Mouse (Mus musculus): ENCODE measurements around the gene Ulk4.

Gene Ulk4

DNA sequence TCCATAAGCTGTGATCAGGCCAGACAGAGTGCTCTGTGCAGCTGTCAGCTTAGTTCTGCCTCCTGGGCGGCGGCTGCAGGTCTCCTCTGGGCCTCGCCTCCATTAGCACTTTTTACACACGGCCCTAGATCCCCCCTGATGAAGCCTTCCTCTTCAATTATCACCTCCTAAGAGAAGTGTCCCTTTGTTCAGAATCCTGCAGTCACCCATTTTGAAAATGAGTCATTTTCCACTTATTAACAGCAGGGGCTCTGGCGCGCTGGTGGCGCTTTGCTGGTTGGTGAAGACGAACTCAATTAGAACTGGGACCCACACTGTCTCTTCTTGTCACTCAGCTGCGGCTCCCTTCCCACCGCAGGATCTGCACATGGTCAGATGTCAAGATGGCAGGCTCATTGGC lies 177.5 kb downstream of the Ulk4 start:
- DNase-seq = no peak

DNA sequence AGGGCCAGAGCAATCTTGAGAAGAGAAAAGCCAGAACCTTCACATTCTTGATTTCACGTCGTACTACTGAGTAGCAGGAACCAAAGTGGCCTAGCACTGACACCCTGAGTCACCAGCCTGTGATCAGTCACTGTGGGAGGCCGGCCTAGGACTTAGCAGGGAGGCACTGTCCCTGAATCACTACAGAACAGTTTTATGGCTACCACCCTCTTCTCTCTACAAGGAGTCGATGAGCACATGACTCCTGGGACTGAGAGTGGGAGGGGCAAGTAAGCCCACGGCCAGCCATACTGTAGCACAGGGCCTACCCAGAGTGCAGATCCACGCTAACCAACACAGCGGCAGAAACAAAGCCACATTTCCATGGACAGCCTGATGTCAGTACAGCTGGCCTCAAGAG lies 183.2 kb downstream of the Ulk4 start:
- no peak for DNase-seq

DNA sequence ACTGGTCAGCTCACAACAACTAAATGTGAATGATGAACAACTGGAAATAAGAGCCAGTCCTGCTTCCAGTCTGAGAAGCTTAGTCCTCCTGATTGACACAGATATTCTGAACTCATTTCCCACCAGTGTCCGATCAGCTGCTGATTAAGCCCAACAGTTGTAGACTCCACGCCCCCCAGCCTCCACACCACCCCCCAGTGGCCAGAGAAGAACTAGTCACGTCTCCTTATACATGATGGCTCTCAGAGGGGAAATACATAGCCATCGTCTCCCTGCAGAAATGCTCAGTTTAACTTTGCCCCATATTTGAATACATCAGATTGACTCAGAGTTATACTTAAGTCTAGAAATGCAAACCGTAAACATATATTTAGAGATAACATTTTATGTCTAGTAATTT lies 184.4 kb downstream of the Ulk4 start:
- no peak for DNase-seq

DNA sequence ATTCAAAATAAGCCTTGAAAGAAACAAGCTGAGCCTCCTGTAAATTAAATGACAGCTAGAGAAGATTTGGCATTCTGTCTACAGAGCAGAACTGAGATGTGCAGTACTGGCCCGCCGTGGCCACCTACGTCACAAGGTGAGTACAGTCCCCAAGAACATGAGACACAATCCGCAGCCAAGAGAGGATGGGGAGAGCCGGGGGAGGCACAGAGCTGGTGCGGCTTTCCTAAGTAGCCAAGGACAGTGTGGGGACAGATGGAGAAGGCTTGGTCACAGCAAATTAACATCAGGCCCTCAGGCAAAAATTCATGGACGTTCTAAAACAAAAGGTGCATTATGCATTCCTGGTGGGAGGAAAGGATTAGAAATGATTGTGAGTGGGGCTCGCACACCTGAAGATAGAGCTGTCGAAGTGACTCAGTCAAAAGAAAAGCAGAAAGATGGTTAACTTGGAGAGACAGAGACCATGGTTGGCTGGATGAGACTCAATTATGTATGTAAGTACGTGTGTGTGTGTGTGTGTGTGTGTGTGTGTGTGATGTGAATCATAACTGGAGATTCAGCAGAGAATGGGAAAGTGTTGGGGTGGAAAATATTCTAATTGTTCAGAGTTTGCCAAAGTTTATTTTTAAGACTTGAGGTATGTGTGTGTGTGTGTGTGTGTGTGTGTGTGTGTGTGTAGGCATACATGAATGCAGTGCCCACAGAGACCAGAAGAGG lies 185.8 kb downstream of the Ulk4 start:
- no peak for DNase-seq

DNA sequence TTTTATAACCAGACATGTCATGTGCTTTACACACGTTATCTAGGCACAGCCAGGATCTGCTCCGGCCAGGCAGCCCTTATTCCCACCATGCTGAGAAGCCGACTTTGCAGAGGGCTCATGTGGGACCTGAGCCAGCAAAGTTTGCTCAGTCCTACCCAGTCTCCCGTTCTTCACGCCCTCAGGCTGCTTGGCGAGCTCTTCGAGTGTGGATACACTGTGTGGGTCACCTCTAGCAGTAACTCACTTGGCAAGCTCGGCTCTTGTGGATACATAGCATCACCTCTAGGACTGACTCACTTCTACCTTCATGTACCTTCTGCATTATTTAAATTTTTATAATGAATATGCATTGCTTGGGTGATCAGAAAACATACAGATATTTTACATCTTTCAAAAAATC lies 189.3 kb downstream of the Ulk4 start:
- no peak for DNase-seq

DNA sequence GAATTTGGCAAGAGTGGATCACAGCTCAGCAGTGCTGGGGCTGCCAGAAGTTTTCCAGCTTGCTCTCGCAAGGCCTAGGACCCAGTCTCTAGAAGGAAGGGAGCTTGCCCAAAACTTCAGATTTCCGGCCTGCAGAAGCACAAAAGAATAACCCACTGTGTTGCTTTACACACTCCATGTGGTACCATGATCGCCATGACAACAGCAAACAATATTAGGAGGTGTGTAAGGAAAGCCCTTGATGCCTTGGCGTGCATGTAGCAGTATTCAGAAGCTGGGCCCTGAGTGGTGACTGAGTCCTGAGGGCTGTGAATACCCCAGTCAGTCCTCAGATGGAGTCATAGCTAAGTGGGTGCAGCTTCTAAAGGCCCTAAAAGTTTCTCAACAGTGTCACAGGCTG lies 192.8 kb downstream of the Ulk4 start:
- no peak for DNase-seq

DNA sequence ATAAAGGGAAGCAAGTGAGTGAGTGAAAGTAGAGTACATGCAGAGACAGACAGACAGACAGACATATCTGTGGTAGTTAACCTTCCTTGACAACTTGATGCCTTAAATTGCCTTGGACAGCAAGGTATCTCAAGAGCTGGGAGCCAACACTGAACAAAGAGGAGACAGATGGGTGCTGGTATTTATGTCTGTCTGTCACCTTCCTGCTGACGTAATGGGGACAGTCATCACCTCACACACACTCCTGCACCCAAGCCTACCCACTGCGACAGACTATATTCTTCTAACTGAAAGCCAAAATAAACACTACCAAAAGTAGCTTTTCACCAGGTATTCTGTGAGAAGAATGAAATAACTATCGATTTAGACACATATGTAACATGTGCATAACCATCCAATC lies 196.2 kb downstream of the Ulk4 start:
- DNase-seq = no peak

DNA sequence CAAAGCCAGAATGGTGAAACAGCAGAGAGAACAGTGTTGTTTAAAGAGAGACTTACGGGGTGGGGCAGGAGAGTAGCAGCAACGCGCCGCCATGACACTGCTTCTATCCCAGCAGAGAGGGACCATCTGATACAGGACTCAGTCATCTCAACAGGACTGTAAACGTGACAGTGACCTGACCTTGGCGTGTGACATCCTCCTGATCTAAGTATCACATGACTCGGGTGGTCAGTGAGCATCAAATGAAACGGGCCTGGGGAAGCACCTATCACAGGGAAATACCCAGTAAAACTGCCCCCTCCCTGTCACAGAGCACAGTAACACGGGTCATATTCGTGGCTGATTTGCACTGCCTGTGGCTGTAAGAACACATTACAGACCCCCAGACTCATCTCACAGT lies 196.6 kb downstream of the Ulk4 start:
- no peak for DNase-seq

DNA sequence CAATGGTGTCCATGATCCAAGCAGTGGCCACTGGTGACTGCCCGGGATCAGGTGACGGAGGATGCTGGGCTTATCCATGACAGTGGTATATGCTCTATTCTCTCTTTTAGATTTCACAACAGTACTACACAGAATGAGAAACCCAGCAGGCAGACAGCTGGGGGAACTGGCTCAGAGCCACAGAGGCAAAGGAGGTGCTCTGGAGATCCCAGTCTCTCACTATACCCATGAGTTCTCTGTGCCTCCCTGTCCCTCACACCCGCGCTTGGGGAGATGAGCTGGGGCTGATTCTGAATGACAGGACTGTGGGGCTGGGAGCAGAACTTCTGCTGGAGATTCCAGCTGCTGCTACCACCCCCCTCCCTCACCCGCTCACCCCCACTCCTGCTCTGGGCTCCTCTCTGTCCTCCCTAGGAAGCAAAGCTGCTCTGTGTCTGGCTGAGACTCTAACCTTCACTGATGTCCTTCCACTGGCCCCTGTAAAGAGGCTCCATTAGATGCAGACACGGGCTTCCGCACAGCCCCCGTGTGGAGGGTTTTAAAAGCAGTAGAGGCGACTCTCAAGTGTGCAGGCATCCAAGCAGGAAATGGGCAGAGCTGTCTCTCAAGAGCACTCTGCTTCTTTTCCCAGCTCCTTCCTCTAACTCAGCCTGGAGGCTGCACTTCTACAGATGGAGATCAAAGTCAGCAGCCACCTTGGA lies 197.5 kb downstream of the Ulk4 start:
- no peak for DNase-seq

DNA sequence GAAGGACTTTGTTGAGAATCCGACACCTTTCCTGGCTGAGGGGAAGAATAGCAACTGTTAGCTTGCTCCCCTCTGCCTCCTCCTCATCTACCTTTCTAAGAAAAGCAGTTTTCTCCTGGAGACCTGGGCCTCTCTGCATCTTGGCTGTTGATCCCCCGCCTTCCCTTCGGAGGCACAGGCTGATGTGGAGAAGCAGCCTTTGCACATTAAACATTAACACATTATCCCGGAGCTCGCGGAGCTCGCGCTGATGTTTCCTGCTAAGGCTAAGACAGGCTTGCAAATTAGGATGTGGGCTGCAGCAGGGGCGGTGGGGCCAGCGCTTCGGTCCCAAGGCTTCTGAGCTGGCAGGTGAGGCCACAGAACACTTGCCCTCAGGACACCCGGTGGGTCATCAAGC lies 200.7 kb downstream of the Ulk4 start:
- DNase-seq = no peak

DNA sequence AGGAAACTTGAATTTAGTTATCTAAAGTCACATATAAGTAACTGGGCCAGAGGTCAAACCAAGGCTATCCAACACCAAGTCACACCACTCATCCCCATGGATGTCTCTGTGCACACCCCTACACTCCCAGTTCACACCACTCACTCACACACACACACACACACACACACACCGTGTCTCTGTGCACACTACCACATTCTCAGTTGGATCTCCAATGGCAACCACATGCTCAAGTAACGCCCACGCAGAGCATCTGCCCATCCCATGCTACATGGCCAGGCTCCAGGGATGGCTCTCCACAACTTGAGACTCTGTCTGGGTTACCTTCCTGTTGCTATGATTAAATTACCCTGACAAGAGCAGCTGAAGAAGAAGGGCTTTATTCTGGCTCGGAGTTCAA lies 201.8 kb downstream of the Ulk4 start:
- DNase-seq = peak; percentile 38 to 47

DNA sequence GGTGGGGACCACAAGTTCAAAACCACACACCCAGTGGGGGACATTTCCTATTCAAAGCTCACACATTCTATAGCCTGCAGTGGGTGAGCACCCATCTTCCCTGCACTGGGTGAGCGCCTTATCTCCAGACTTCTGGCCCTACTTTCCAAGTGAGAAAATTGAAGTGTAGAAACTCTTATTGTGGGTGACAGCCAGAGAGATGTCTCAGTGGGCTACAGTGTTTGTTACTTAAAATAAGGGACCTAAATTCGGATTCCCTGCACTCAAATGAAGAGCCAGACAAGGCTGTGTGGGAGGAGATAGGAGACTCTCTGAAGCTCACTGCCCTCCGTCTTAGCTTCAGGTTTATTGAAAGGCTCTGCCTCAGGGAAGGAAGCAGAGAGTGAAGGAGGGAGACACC lies 202.3 kb downstream of the Ulk4 start:
- no peak for DNase-seq

DNA sequence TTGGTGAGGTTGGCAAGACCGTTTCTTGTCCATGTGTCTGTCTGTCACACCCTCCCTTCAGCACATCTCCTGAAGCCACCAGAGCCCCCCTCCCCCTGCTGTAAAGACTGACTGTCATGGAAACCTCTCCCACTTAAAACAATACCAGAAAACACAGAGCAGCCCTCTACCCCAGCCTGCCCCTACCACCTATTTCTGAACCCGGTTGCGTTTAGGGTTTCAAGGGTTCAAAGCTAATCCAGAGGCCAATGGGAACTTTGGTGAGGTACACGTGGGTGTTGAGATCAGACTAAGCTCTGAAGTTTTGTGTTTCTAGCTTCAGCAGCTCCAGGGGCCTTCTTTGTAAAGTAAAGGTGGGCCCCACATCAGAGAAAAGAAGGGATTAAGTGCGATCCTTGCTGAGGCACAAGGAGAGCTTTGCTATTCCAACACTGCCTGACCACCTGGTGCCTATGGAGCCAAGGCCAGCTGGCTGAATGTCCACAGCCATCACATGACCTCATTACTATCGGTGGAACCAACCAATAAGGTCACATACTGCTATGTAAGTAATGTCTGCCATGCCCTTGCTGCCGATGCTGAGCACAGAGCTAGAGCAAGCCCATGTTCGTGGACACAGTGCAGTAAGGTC lies 204.8 kb downstream of the Ulk4 start:
- DNase-seq = peak; percentile 24 to 35

DNA sequence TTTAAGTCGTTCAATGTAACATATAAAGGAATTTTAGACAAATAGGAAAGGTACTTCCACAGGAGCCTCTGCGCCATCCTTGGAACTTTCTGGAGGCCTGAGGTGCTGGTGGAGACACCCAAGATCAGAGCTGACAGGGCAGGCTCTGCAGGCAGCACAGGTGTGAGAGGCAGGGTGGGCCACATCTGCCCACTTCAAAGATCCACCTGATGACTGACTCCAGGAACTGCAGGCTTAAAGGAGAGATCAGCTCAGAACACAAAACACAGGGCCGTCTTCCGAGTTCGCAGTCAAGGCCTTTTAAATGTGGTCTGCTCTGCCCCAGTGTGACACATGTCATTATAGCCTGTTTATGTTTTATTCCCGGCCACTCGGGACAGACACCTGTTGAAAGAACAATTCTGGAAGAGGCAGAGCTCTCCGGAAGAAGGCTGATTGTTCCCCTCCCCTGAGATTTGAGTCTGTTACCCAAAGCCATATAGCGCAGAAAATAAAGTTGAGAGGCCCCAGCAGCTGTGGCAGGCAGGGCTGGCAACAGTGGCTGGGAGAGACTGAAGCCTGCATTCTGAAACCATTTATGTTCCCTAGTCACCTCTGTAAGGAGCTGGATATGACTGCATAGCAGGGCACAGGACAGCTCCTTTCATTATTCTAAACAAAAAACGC lies 205.4 kb downstream of the Ulk4 start:
- no peak for DNase-seq

DNA sequence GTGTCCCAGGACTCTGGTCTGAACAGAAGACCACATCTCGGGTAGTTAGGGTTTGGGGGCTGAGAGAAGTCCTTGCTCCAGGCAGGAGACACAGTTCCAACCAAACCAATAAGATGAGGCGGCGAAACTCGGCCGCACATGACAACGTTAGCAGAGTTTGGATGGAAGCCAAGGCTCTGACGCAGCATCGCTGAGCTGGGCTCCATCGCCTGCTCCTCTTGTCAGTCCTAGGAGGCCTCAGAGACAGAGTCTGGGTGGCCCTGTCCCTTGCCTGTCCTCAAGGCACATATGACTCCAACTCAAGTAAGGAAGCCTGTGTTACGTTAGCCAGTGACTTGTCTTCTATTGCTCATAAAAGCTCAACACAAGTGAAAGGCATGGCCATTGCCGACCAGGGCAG lies 205.9 kb downstream of the Ulk4 start:
- no peak for DNase-seq

DNA sequence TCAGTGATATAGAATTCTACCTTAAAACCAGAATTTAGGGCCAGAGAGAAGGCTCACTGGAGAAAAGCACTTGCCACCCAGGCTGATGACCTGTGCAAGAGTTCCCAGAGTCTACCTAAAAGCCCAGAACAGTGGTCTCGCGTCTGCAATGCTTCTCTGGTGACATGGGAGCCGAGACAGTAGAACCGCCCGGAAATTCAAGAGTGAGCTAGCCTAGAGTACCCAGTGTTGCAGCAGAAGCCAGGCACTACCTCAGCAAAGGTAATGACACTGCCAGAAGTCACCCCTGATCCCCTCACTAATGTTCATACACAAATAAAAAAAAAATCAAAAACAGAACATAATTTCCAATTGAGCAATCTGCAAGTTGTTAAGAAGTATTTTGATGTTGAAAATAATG lies 208.9 kb downstream of the Ulk4 start:
- DNase-seq = no peak

DNA sequence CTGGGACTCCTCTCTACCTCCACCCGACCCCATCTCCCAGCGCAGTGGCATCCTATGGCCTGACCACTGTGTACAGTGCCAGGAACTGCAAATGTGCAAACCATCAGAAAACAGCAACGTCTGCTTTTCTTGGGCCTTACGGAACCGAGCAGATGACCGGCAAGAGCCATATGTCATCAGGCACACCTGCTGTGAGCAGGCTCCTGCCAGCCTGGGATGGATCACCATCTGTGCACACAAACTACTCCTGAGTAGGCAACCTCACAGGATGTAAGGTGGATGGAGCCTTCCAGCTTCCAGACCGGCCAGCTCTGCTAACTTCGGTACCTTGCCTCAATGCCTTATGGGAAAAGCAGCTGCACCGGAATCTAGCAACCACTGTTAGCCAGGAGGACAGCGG lies 210.0 kb downstream of the Ulk4 start:
- peak; percentile 96 to 98 for DNase-seq

DNA sequence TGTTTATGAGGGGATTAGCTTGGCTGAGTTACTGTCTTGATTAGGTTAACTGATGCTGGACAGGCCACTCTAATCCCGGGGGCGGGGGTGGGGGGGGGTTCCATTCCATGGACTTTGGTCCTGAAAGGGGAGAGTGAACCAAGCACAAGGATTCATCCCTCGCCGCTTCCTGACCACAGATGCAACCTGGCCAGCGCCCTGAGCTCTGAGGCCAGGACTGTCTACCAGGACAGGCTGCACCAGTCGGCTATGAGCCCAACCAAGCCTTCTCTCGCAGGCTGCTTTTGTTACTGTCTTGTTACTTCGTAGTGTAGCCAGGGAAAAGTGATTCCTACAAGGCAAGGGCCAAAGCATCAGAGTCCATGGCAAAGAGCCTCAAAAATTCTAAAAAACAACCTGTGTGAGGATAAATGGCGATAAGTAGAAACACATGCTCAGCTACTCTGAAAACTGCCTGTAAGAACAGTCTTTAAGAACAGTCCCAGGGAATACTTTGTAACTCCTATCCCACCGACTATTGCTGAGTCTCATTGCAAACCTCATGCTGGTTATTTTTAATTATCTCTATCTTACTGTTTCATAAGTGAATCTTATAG lies 211.5 kb downstream of the Ulk4 start:
- peak; percentile 29 to 42 for DNase-seq

DNA sequence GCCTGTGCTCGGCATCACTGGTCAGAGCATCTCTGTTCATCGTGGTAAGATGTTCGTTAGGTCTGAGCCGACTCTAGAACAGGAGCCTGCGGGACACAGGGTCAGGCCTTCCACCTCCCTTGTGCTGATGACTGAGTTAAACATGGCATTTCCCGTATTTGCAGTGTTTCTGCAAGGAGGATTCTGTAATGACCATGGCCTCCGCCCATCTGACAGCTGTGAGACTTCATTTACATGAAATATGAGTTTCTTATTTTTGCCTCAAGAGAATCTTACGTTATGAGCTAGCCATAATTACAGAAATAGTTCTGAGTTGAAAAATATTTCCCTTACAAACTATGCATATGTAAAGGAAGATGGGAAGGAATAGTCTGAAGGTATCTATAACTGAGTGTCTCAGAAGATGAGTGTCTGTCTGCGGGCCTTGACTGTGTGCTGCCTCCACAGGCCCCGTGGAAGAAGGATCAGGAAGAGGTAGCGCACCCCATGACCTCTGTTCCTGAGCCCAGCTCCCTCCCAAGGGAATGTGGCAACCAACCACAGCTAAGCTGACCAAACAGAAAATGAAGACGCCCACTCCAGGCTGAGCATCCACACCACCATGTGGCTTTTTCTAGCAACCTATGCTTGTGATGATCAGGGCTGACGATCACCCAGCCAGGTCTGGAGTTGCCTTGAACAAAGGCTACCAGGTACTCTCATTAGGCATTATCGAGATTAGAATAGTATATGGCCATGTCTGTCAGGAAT lies 212.2 kb downstream of the Ulk4 start:
- DNase-seq = no peak

DNA sequence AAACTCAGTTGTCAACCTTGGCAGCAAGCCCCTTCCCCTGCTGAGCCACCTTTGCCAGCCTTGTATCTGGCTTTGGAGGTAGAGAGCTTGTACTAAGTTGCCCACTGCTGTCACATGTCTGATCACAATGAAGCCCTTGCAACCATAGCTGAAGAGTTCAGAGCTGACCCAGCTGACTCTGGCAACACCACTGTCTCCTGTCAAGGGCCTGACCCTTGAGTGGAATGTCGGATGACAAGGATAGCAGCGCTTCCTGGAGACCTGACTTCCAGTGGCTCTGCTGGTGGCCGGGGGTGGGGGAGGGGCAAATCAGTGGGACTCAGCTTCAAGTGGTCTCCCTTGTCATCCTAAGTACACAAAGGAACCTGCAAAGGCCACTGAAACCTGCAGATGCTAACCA lies 214.3 kb downstream of the Ulk4 start:
- no peak for DNase-seq

DNA sequence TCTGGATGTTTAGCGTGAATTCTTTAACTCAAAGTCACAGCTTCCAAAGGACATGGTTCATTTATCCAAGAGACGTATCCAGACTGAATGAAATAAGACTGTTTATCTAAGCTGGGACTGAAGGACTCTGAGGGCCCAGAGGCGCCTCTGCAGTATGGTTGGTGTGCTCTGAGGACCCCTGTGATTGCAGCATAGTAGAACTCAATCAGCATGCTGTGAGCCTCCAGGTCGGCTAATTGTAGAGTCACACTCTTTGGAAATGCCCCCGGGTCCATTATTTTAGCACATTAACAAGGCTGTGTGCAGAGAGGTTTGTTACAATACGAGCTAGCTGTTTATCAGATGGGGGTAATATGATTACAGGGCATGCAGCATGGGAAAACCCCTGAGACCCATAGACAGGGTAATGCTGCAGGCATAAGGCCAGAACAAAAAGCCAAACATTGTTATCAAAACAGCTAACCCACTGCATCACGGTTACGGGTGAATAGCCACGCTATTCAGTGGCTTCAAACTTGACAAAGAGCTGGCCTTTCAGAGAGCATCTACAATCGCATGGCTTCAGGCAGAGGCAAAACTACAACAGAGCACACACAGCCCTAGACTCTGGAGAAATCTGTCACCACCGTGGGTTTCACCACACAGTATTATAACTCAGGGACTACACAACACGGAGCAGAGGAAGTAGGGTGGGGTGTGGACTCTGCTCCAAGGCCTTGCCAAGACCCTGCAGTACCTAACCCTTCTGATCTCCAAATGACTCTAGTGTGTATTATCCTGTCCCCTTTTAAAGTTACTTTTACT lies 215.0 kb downstream of the Ulk4 start:
- no peak for DNase-seq

DNA sequence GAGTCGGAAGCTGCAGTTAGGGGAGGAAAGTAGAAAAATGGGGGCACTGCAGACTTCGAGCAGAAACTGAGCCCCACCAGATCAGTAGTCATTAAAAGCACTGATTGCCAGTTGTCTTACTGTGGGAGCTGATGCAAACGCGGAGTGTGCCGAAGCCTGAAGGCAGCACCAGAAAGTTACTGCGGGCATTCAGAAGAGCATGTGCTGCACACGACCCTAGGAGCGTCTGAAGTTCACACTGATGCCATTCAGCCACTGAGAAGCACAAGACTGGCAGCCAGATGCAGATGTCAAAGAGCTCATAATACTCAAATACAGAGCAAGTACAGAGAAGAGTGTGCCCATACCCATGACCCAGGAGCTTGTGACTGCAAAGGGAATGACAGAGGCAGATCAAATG lies 216.7 kb downstream of the Ulk4 start:
- DNase-seq = no peak

Data from cerebellum, postnatal 36 days (tissue).